Mouse (Mus musculus): ENCODE measurements around the gene Cbfa2t2.

DNA sequence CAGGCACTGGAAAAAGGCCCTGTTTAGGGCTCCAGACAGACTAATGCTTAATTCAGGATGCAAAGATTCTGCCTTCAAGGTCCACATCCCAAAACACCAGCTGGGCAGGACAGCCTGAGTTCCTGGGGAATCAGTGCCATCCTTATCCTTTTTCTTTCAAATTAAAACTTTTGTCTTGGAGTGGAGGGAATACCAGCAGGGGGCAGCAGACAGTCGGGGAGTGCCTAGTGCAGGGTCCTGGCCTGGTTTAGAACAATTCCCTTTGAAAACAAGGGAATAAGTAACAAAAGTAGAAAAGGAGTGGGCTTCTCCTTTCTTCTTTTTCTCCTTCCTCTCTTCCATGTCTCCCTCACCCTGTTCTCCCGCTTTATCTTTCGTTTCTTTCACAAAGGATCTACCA, 19.2 kb upstream of the Cbfa2t2 start:
- TF ChIP-seq POLR2A (IDR thresholded peaks at IDR 0.05; ENCODE audit: borderline replicate concordance, extremely low read depth, low read depth, low read length) (no peak), CTCF (IDR thresholded peaks at IDR 0.05; ENCODE audit: insufficient read depth, low read length) (peak; percentile 83)

Data from lung, adult 2 months (tissue).